Mouse (Mus musculus) embryonic facial prominence, embryonic 10.5 days (tissue): ENCODE data around the gene Dazap1. TPM values are rescaled to one million over a fixed set of nuclear protein-coding genes. Genes with fewer than 3 reads are reported as not detected.
"Not testable (repeated sequence)": the region's sequence is repeated elsewhere in the genome, so short reads cannot be mapped to it uniquely, and the experiment has no call there.

Experiments
- DNase-seq: peaks from one replicate; pipeline ENCODE4 v3.0.0-alpha.2; 2017; ENCODE audit warnings: low spot score
- H3K27ac ChIP-seq: fragments of 300-500 bp; sonication (generic); replicated peaks from 2 replicates; pipeline ENCODE4 v1.5.1; 2016; ENCODE audit warnings: mild to moderate bottlenecking
- H3K27me3 ChIP-seq: fragments of 300-500 bp; sonication (generic); replicated peaks from 2 replicates; pipeline ENCODE4 v1.6.1; 2016; ENCODE audit warnings: low read depth, mild to moderate bottlenecking; ENCODE audit not compliant: poor library complexity, severe bottlenecking
- H3K36me3 ChIP-seq: fragments of 300-500 bp; sonication (generic); replicated peaks from 2 replicates; pipeline ENCODE4 v1.6.1; 2016; ENCODE audit warnings: mild to moderate bottlenecking, moderate library complexity
- H3K4me1 ChIP-seq: fragments of 300-500 bp; sonication (generic); 2 replicates; pipeline ENCODE4 v1.6.1; 2016
- H3K4me3 ChIP-seq: fragments of 300-500 bp; sonication (generic); 2 replicates; pipeline ENCODE4 v1.5.1; 2016; ENCODE audit warnings: mild to moderate bottlenecking, moderate library complexity
- H3K9me3 ChIP-seq: fragments of 300-500 bp; sonication (generic); 2 replicates; pipeline ENCODE4 v1.6.1; 2016; ENCODE audit warnings: mild to moderate bottlenecking
- WGBS: fragments of 180-500 bp; shearing (Covaris S2); methylation state at CpG from one replicate; pipeline ENCODE4 v1.1.7; 2016; 5-methylcytosine and 5-hydroxymethylcytosine counted together
- polyA plus RNA-seq: library from polyadenylated mRNA; unstranded; fragments of >200 nt; fragmentation: Nextera tagmentation; extraction: Ambion mirVana; gene quantifications from 2 replicates; pipeline ENCODE4 v1.2.1, GENCODE M21; 2016

Gene Dazap1
- 56.2 and 58.5 TPM in 2 replicates for polyA plus RNA-seq

DNA sequence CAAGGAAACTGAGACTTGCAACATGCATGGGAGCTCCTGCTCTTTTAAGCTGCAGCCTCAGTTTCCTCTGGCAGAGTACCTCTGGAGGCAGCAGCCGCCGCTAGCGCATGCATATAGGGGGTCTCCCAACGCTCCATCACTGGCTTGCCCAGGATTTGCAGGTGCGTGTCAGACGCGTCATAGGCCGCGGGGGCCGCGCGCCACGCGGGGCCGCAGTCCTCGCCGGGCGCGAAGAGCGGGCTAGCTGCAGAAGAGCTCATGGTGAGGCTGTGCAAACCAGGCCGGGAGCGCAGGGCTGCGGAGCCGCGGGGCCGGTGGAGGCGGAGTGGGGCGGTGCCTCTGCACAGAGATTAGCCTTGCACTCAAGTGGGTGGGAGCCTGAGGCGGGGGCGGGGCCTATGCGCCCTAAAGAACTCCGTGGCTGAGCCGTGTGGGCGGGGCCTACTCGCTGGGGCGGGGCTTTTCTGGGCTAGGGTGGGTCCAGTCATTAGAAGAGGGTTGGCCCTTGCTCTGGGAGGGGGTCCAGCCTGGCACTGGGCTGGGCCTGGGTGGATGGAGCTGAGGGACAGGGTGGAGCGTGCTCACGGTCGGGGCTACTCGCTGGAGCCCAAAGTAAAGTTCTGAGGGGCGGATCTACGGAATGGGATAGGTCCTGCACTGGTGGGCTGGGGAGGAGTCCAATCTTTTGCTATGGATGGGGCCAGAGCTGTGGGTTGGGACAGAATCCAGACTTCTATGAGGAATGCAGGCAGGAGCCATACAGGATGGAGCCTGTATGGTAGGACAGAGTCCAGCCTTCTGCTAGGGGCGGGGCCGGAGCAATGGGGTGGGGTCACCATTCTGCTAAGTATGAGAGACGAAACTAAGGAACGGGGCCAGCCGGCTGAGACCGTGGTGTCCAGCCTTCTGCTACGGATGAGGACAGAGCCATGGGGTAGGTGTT is at the start of gene Dazap1, which contains the start of gene Gamt:
Dazap1 (plus strand) TSS at position 845 of the 943 bp plus-strand sequence.
Gamt (minus strand) TSS at position 371 of the 943 bp plus-strand sequence.
- DNase-seq = peak; percentile 99
- H3K27ac ChIP-seq = peak within 1 kb of the TSS; percentile 89
- peaks cover 51% of the 10 kb centered on the region for H3K4me1 ChIP-seq
- WGBS = under 1% methylated on average over 49 of the region's 49 CpGs
- peaks cover 36% of the 10 kb centered on the region for H3K36me3 ChIP-seq
- H3K9me3 ChIP-seq = no peaks in the 10 kb centered on the region
- H3K27me3 ChIP-seq = peaks cover 10% of the 10 kb centered on the region; the same call in 1 of the 2 replicates
- H3K4me3 ChIP-seq = peak within 1 kb of the TSS; percentile 67

DNA sequence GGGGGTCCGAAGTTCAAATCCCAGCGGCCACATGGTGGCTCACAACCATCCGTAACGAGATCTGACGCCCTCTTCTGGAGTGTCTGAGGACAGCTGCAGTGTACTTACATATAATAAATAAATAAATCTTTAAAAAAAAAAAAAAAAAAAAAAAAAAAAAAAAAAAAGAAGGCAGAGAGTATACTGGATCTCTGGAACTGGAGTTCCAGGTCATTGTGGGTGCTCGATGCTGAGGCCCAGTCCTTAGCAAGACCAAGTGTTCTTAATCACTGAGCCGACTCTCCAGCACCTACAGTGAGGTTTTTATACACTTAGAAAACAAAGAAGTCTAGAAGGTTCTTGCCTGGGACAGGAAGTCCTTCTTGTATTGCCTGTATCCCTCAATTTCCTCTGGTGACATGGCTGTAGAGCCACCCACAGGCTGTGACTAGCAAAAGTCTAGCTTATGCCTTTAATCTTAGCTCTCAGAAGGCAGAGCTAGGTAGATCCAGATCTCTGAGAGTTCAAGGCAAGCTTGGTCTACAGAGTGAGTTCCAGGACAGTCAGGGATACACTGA is 49.7 kb upstream of the Dazap1 start:
- H3K4me1 ChIP-seq = peaks cover 38% of the 10 kb centered on the region
- H3K27me3 ChIP-seq = peaks cover 43% of the 10 kb centered on the region
- WGBS = 69% methylated on average over 7 of the region's 7 CpGs
- DNase-seq, H3K27ac ChIP-seq, H3K36me3 ChIP-seq, H3K9me3 ChIP-seq, H3K4me3 ChIP-seq: not testable (repeated sequence)

DNA sequence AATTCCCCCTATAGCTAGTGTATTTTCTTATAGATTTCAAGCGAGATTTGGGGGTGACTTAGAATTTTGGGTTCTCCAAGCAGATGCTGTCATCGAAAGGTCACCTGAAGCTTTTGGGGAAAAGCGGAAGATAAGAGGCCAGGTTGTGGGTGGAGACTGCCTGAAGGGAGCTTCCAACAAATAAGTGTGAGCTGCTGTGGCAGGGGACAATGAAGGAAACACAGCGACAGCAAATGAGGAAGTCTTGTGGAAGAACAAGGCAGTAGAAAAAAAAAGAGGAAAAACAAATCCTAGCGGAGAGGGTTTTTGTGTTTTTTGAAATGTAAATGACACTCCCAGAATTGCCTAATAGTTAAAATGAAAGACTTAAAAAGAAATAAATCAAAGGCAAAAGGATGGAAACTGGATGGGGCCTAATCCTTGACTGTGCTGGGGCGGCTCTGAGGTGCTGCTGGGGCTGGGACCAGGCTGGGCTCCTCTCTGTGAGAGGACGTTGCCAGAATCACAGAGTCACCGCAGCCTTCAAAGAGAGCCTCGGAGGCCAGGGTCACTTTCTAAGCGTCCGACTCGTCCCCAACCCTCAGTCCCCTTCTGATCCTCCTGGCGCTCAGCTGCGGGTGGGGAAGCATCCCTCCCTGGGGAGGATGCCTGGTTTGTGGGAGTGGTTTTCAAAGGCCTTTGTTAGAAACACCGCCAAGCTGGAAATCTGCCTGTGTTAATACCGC is 46.1 kb upstream of the Dazap1 start:
- Histone ChIP-seq H3K9me3 (no peaks in the 10 kb centered on the region), H3K36me3 (no peaks in the 10 kb centered on the region), H3K27ac (peak overlapping the region; percentile 57), H3K4me1 (peaks cover 17% of the 10 kb centered on the region), H3K27me3 (peaks cover 11% of the 10 kb centered on the region; the same call in 1 of the 2 replicates), H3K4me3 (0 out of 2 replicates have a peak overlapping the region, but pooled peaks have one; percentile 8)
- 19% methylated on average over 16 of the region's 16 CpGs for WGBS
- no peak for DNase-seq

DNA sequence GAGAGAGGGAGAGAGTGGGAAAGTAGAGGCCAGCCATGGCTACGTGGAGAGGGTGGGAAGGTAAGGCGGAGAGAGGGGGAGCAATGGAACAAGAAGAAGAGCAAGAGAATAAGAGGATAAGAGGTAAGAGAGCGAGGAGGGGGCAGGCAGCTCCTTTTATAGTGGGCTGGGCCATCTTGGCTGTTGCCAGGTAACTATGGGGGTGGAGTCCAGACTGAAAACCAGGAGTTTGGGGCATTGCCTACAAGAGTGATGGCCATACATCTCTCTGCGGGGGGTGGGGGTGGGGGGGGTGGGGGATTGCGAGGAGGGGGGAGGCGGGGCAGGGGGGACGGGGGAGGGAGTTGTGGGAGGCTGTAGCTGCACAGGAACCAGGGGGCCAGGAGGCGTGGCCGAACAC is 40.6 kb upstream of the Dazap1 start:
- no peak for DNase-seq
- 0 out of 2 replicates have a peak overlapping the region, but pooled peaks have one; percentile 13 for H3K4me3 ChIP-seq
- H3K27ac ChIP-seq = no peak overlapping the region
- WGBS = 31% methylated on average over 9 of the region's 9 CpGs
- no peaks in the 10 kb centered on the region for H3K36me3 ChIP-seq
- peaks cover 4% of the 10 kb centered on the region; the same call in 1 of the 2 replicates for H3K27me3 ChIP-seq
- H3K9me3 ChIP-seq = no peaks in the 10 kb centered on the region
- peaks cover 29% of the 10 kb centered on the region for H3K4me1 ChIP-seq

DNA sequence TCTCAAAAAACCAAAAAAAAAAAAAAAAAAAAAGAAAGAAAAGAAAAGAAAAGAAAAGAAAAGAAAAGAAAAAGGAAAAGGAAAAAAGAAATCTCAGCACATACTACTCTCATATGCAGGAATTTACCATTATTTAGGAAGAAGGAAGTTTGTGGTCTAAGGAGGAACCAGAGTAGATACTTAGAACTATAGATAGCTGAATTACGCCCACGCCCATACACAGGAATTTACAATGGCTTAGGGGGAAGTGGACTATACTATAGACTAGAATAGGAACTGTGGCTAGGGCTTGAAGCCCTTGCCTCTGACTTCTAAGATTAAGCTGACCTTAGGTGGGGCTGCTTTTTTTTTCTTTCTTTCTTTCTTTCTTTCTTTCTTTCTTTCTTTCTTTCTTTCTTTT is 38.1 kb upstream of the Dazap1 start:
- WGBS = 93% methylated on average over 2 of the region's 2 CpGs
- not testable (repeated sequence) for H3K4me3 ChIP-seq, H3K9me3 ChIP-seq, H3K27me3 ChIP-seq, H3K27ac ChIP-seq, H3K36me3 ChIP-seq, DNase-seq
- peaks cover 45% of the 10 kb centered on the region for H3K4me1 ChIP-seq

DNA sequence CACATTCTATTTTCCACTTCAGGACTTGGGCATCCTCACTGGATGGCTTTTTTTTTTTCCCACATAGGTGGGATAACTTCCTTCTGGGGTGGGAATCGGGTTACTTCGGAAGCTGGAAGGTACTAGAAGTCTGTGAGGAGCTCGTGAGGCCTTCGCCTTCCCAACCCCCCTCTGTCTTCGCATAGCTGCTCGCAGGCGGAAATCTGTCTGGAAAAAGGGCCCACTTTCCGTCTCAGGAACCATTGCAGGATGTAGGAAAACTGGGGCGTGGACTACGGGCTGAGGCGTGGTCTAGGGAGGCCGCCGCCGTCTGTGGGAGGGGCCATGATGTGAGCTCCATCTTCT is 35.2 kb upstream of the Dazap1 start:
- H3K27me3 ChIP-seq = no peaks in the 10 kb centered on the region
- WGBS = under 1% methylated on average over 14 of the region's 14 CpGs
- no peak for DNase-seq
- H3K27ac ChIP-seq = peak overlapping the region; percentile 99
- peaks cover 56% of the 10 kb centered on the region for H3K4me1 ChIP-seq
- H3K36me3 ChIP-seq = peaks cover 33% of the 10 kb centered on the region
- no peaks in the 10 kb centered on the region for H3K9me3 ChIP-seq
- H3K4me3 ChIP-seq = peak overlapping the region; percentile 93

DNA sequence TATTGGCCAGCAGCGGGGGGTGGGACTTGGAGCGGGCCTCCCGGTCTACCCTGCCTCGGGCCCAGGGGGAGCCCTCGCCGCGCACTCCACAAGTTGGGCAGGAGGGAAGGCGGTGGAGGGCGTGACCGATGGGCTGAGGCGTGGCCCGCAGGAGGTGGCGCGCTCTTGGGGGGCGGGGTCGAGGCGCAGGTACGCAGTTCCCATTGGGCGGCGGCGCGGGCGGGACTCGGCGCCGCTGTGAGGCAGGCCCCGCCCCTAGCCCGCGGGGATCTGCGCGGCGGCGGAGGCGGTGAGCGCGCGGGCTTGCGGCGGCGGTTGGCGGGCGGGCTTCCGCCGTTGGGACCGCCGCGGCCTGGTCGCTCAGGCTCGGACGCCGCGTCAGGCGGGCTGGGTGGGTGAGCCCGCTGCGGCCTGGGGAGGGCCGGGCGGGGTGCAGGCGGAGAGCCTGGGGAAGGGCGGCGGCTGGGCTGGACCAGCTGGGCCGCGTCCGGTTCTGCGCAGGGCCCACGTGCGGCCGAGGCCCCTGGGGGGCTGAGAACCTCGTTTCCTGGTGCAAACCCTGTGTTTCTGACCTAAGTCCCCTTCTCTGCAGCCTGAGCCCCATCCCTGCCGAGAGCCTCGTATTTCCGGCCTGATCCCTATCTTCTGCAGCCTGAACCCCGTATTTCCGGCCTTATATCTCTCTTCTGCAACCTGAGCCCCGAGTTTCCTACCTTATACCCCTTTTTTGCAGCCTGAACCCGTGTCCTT is 34.7 kb upstream of the Dazap1 start, which contains the start of gene Mum1:
Mum1 (plus strand) TSS at position 19 of the 750 bp plus-strand sequence.
- H3K36me3 ChIP-seq = peaks cover 39% of the 10 kb centered on the region
- peak within 1 kb of the TSS; percentile 93 for H3K4me3 ChIP-seq
- peaks cover 53% of the 10 kb centered on the region for H3K4me1 ChIP-seq
- H3K9me3 ChIP-seq = no peaks in the 10 kb centered on the region
- H3K27ac ChIP-seq = peak within 1 kb of the TSS; percentile 99
- H3K27me3 ChIP-seq = no peaks in the 10 kb centered on the region
- under 1% methylated on average over 75 of the region's 75 CpGs for WGBS
- DNase-seq = peak; percentile 100

DNA sequence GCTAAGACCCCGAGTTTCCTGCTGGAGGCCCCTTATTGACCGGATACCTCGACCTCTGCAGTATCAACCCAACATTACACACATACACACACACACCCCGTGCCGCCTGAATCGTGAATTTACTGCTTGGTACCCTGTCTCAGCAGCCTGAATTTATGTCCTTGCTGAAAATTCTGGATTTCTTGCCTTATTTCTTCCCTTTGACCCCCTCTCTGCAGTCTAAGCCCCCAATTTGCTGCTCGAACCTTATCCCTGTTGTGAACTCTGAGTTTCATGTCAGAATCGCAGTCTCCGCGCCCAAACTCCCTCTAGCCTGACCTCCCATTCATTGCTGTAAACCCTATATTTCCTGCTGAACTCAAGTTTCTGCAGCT is 34.1 kb upstream of the Dazap1 start:
- peak; percentile 41 for DNase-seq
- no peaks in the 10 kb centered on the region for H3K9me3 ChIP-seq
- no peaks in the 10 kb centered on the region for H3K27me3 ChIP-seq
- H3K4me3 ChIP-seq = peak overlapping the region; percentile 93
- peaks cover 54% of the 10 kb centered on the region for H3K4me1 ChIP-seq
- 11% methylated on average over 10 of the region's 10 CpGs for WGBS
- peaks cover 44% of the 10 kb centered on the region for H3K36me3 ChIP-seq
- H3K27ac ChIP-seq = peak overlapping the region; percentile 99

DNA sequence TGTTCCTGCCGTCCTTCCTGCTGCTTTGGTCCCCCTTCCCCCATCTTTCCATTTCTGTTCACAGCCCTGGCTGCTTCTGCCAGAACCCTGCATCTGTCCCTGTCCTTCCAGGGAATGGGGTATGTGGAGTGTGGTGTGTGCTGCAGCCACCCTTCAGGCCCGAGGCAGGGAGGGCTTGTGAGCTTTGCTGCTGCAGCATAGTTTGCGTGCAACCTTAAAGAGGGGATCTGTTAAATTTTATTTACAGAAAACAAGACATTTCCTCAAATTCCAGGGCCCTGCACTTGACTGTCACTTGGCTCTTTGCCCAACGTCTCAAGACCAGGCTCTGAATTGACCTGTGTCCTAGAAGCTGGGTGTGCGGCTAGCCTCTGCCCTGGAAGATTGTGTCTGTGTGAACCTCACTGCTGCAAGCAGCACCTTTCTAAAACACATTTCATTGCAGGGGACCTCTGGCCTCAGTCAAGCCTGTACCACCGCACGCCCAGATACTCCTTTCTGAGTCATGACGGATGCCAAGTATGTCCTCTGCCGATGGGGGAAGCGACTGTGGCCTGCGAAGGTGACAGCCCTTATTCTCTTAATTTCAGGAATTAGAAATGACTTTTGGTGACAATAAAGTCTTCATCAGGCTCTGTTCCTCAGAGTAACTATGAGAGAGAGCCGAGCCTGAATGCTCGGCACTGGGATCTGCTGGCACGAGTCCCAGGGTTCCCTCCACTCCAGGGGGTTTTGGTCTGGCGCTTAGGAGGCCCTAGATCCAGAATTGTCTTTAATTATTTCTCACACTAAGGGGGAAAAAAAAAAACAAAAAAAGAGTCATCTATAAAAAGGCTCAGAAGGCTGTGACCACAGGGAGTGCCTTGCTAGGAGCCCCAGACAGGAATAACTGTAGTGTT is 33.2 kb upstream of the Dazap1 start:
- Histone ChIP-seq H3K36me3 (peaks cover 54% of the 10 kb centered on the region), H3K9me3 (no peaks in the 10 kb centered on the region), H3K27ac (peak overlapping the region; percentile 99), H3K27me3 (no peaks in the 10 kb centered on the region), H3K4me3 (peak overlapping the region; percentile 93), H3K4me1 (peaks cover 64% of the 10 kb centered on the region)
- no peak for DNase-seq
- 73% methylated on average over 15 of the region's 15 CpGs for WGBS

DNA sequence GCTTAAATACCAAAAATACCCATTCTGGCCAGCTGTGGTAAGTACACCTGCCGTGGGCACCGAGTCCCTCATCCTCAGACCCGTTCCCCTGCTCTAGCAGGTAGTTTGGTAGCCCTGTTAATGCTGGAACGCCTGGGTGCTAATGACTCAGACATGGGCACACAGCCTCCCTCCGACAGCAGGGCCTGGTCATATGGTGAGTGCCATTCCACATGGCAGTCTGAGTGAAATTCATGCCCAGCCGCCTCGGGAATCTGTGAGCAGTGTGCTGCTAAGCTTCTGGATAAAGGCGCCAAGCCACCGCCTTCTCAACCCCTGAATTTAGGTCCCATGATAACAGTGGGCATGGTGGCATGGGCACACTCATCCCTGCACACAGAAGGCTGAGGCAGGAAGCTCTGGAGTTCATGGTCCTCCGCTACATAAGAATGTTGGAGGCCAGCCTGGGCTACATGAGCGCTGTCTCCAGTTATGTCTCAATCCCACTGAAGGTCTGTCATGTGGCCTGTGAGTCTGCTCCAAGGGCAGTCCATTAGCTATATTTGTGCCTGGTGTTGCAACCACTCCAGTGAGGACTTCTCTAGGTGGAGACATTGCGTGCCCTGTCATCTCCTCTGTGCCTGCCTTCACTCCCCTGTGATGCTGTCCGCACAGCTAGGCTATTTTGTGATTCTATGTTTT is 25.0 kb upstream of the Dazap1 start:
- no peak for DNase-seq
- H3K27ac ChIP-seq = no peak overlapping the region
- H3K27me3 ChIP-seq = no peaks in the 10 kb centered on the region
- WGBS = 95% methylated on average over 13 of the region's 13 CpGs
- H3K4me3 ChIP-seq = no peak overlapping the region
- peaks cover 21% of the 10 kb centered on the region for H3K4me1 ChIP-seq
- H3K36me3 ChIP-seq = peaks cover 100% of the 10 kb centered on the region
- H3K9me3 ChIP-seq = no peaks in the 10 kb centered on the region

DNA sequence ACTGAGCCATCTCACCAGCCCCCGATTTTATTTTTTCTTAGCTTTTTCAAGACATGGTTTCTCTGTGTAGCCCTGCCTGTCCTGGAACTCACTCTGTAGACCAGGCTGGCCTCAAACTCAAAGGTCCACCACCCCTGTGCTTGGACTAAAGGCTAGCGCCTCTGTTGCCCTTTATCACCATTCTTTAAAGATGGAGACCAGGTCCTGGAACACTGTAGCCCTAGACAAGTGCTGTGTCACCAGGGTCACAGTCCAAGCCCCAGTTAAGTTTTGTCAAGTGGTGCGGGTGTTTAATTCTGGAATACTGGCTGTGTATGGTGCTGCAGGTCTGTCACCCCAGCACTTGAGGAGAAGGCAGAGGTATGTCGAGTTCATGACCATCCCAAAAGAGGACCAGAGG is 24.3 kb upstream of the Dazap1 start:
- Histone ChIP-seq H3K36me3 (peaks cover 100% of the 10 kb centered on the region), H3K9me3 (no peaks in the 10 kb centered on the region), H3K27me3 (no peaks in the 10 kb centered on the region), H3K27ac (no peak overlapping the region), H3K4me1 (peaks cover 15% of the 10 kb centered on the region), H3K4me3 (no peak overlapping the region)
- WGBS = 89% methylated on average over 4 of the region's 4 CpGs
- no peak for DNase-seq
